Mouse (Mus musculus): ENCODE data around the gene Il25. TPM values are rescaled to one million over a fixed set of nuclear protein-coding genes. Genes with fewer than 3 reads are reported as not detected.

Gene Il25
- polyA plus RNA-seq, 1 experiment from 2014 or later: not detected

GRCm38 (mm10) chr14:54900383-54900782 is 32.1 kb upstream of the Il25 start:
- H3K27me3 ChIP-seq (ENCODE audit: control insufficient read depth, insufficient read depth, low read length): no peaks in the 10 kb centered on the region
- H3K4me1 ChIP-seq (ENCODE audit: control insufficient read depth, insufficient read depth, low read length): peaks cover 3% of the 10 kb centered on the region; the same call in 1 of the 2 replicates
- H3K4me2 ChIP-seq (ENCODE audit: low read depth, low read length): no peak overlapping the region
- H3K9ac ChIP-seq (ENCODE audit: low read length): no peak overlapping the region
- no peak overlapping the region for H3K4me3 ChIP-seq (replicated peaks; ENCODE audit: low read length)
- ATAC-seq (ENCODE audit: insufficient read depth, low FRiP score): peak; percentile 61; the same call in 1 of the 2 replicates
- under 1% methylated on average over 3 of the region's 3 CpGs for WGBS
- H3K36me3 ChIP-seq (ENCODE audit: control insufficient read depth, insufficient read depth, low read length): peaks cover 17% of the 10 kb centered on the region
- no peaks in the 10 kb centered on the region for H3K9me3 ChIP-seq (replicated peaks; ENCODE audit: control insufficient read depth, low read length)
- no peak overlapping the region for H3K27ac ChIP-seq (ENCODE audit: low read length)

- Histone ChIP-seq H3K4me1 (ENCODE audit: control insufficient read depth, insufficient read depth, low read length) (no peaks in the 10 kb centered on the region), H3K4me2 (ENCODE audit: low read depth, low read length) (no peak overlapping the region), H3K9me3 (replicated peaks; ENCODE audit: control insufficient read depth, low read length) (no peaks in the 10 kb centered on the region), H3K9ac (ENCODE audit: low read length) (no peak overlapping the region), H3K4me3 (replicated peaks; ENCODE audit: low read length) (no peak overlapping the region), H3K27me3 (ENCODE audit: control insufficient read depth, insufficient read depth, low read length) (no peaks in the 10 kb centered on the region), H3K27ac (ENCODE audit: low read length) (no peak overlapping the region), H3K36me3 (ENCODE audit: control insufficient read depth, insufficient read depth, low read length) (peaks cover 12% of the 10 kb centered on the region; the same call in 1 of the 2 replicates)
- WGBS: 81% methylated on average over 4 of the region's 4 CpGs
- ATAC-seq (ENCODE audit: insufficient read depth, low FRiP score): no peak
These were observed 28.9 kb upstream of the Il25 start for GRCm38 (mm10) chr14:54903641-54904040.

DNA sequence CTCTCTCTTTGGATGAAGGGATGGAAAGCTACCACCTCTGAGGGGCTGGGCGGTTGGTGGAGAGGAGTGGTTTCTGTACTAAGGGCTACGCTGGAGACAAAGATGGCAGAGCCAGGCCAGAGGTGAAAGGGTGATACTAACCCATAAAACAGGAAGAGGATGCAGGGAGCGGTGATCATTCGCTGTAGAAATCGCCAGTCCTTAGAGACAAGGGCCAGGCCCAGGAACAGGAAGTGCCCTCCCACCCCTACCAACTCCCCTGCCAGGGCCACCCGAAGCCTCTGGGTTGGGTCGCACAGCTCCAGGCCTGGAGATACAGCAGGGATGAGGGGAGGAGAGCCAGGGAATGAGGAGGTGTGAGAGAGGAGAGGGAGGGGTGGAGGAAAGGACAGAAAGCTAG is 23.8 kb upstream of the Il25 start:
- ATAC-seq (ENCODE audit: insufficient read depth, low FRiP score): no peak
- Histone ChIP-seq H3K4me2 (ENCODE audit: low read depth, low read length) (no peak overlapping the region), H3K4me3 (replicated peaks; ENCODE audit: low read length) (no peak overlapping the region), H3K4me1 (ENCODE audit: control insufficient read depth, insufficient read depth, low read length) (peaks cover 7% of the 10 kb centered on the region), H3K9ac (ENCODE audit: low read length) (no peak overlapping the region), H3K27ac (ENCODE audit: low read length) (no peak overlapping the region), H3K27me3 (ENCODE audit: control insufficient read depth, insufficient read depth, low read length) (no peaks in the 10 kb centered on the region), H3K9me3 (replicated peaks; ENCODE audit: control insufficient read depth, low read length) (no peaks in the 10 kb centered on the region), H3K36me3 (ENCODE audit: control insufficient read depth, insufficient read depth, low read length) (peaks cover 12% of the 10 kb centered on the region; the same call in 1 of the 2 replicates)
- 77% methylated on average over 7 of the region's 7 CpGs for WGBS

GRCm38 (mm10) chr14:54912109-54912850 is 20.2 kb upstream of the Il25 start:
- 2% methylated on average over 59 of the region's 69 CpGs for WGBS
- Histone ChIP-seq H3K9ac (ENCODE audit: low read length) (peak overlapping the region; percentile 90), H3K4me3 (replicated peaks; ENCODE audit: low read length) (peak overlapping the region; percentile 84), H3K36me3 (ENCODE audit: control insufficient read depth, insufficient read depth, low read length) (peaks cover 3% of the 10 kb centered on the region; the same call in 1 of the 2 replicates), H3K4me2 (ENCODE audit: low read depth, low read length) (peak overlapping the region; percentile 90), H3K9me3 (replicated peaks; ENCODE audit: control insufficient read depth, low read length) (no peaks in the 10 kb centered on the region), H3K27ac (ENCODE audit: low read length) (peak overlapping the region; percentile 74), H3K4me1 (ENCODE audit: control insufficient read depth, insufficient read depth, low read length) (peaks cover 7% of the 10 kb centered on the region), H3K27me3 (ENCODE audit: control insufficient read depth, insufficient read depth, low read length) (no peaks in the 10 kb centered on the region)
- ATAC-seq (ENCODE audit: insufficient read depth, low FRiP score): peak; percentile 54

- peak within 1 kb of the TSS; percentile 74 for H3K27ac ChIP-seq (ENCODE audit: low read length)
- 0% methylated on average over 28 of the region's 28 CpGs for WGBS
- H3K9me3 ChIP-seq (replicated peaks; ENCODE audit: control insufficient read depth, low read length): no peaks in the 10 kb centered on the region
- no peaks in the 10 kb centered on the region for H3K27me3 ChIP-seq (ENCODE audit: control insufficient read depth, insufficient read depth, low read length)
- no peaks in the 10 kb centered on the region; the same call in 1 of the 2 replicates for H3K36me3 ChIP-seq (ENCODE audit: control insufficient read depth, insufficient read depth, low read length)
- H3K4me2 ChIP-seq (ENCODE audit: low read depth, low read length): peak within 1 kb of the TSS; percentile 90
- ATAC-seq (ENCODE audit: insufficient read depth, low FRiP score): peak; percentile 92
- peaks cover 7% of the 10 kb centered on the region for H3K4me1 ChIP-seq (ENCODE audit: control insufficient read depth, insufficient read depth, low read length)
- H3K4me3 ChIP-seq (replicated peaks; ENCODE audit: low read length): peak within 1 kb of the TSS; percentile 84
- H3K9ac ChIP-seq (ENCODE audit: low read length): peak within 1 kb of the TSS; percentile 90
These were observed 19.6 kb upstream of the Il25 start, which contains the start of gene Slc22a17 for GRCm38 (mm10) chr14:54912886-54913285. TSS of gene Slc22a17 (minus strand) at chr14:54913132.

DNA sequence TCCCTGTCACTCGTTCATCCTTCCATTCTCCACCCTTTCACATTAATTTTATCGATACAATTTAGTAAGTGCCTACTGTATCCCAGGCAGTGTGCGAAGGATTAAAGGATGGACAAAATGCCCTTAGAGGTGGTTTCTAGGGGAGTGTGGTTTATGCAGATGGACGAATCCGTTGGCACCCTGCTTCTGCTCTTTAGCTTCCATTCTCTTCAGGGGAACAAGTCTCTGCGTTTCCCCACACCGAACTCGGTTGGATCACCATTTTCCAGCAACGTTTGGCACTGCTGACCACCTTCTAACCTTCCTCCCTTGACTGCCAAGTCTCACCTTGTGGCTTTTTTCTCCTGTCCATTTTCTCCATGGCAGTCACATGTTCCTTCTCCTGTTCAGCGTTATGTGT is 19.2 kb upstream of the Il25 start:
- ATAC-seq (ENCODE audit: insufficient read depth, low FRiP score): no peak
- Histone ChIP-seq H3K9me3 (replicated peaks; ENCODE audit: control insufficient read depth, low read length) (no peaks in the 10 kb centered on the region), H3K27ac (ENCODE audit: low read length) (peak overlapping the region; percentile 74), H3K4me3 (replicated peaks; ENCODE audit: low read length) (peak overlapping the region; percentile 84), H3K4me2 (ENCODE audit: low read depth, low read length) (peak overlapping the region; percentile 90), H3K4me1 (ENCODE audit: control insufficient read depth, insufficient read depth, low read length) (peaks cover 7% of the 10 kb centered on the region), H3K27me3 (ENCODE audit: control insufficient read depth, insufficient read depth, low read length) (no peaks in the 10 kb centered on the region), H3K9ac (ENCODE audit: low read length) (peak overlapping the region; percentile 90), H3K36me3 (ENCODE audit: control insufficient read depth, insufficient read depth, low read length) (no peaks in the 10 kb centered on the region; the same call in 1 of the 2 replicates)
- 16% methylated on average over 10 of the region's 10 CpGs for WGBS

DNA sequence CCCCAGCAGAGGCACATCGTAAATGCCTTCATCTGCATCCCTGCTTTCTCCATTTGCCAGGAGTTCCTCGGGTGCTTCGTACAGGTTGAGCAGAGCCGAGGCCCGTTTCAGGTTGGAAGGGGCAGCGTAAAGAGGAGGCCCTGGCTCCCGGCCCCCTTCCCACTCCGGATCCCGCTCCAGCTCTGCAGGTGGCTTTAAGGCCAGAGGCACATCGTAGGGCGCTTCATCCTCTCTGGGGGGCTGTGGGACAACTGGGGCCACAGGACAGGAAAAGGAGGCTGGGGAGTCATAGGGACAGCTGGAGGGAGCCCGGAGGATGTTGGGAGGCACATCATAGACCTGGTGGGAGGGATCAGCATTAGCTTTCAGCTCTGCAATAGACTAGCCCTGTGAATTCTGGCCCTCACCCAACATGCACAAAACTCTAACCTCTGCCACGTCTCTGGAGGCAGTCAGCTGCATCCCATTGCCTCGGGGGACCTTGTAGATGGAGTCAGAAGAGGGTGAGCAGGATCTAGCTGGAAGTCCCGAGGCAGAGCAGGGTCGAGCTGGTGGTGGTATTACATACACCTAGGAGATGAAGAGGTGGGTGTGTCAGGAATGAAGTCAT is 12.3 kb upstream of the Il25 start:
- Histone ChIP-seq H3K27me3 (ENCODE audit: control insufficient read depth, insufficient read depth, low read length) (no peaks in the 10 kb centered on the region), H3K27ac (ENCODE audit: low read length) (no peak overlapping the region), H3K9me3 (replicated peaks; ENCODE audit: control insufficient read depth, low read length) (no peaks in the 10 kb centered on the region), H3K9ac (ENCODE audit: low read length) (no peak overlapping the region), H3K4me2 (ENCODE audit: low read depth, low read length) (no peak overlapping the region), H3K36me3 (ENCODE audit: control insufficient read depth, insufficient read depth, low read length) (peaks cover 15% of the 10 kb centered on the region), H3K4me1 (ENCODE audit: control insufficient read depth, insufficient read depth, low read length) (peaks cover 10% of the 10 kb centered on the region), H3K4me3 (replicated peaks; ENCODE audit: low read length) (no peak overlapping the region)
- ATAC-seq (ENCODE audit: insufficient read depth, low FRiP score): no peak
- WGBS: 89% methylated on average over 16 of the region's 16 CpGs

GRCm38 (mm10) chr14:54924641-54925348 is 7.7 kb upstream of the Il25 start:
- H3K4me1 ChIP-seq (ENCODE audit: control insufficient read depth, insufficient read depth, low read length): peaks cover 24% of the 10 kb centered on the region
- H3K27ac ChIP-seq (ENCODE audit: low read length): peak overlapping the region; percentile 100
- 13% methylated on average over 7 of the region's 7 CpGs for WGBS
- H3K27me3 ChIP-seq (ENCODE audit: control insufficient read depth, insufficient read depth, low read length): no peaks in the 10 kb centered on the region
- H3K4me3 ChIP-seq (replicated peaks; ENCODE audit: low read length): peak overlapping the region; percentile 73
- peak overlapping the region; percentile 84 for H3K4me2 ChIP-seq (ENCODE audit: low read depth, low read length)
- peak; percentile 63 for ATAC-seq (ENCODE audit: insufficient read depth, low FRiP score)
- H3K36me3 ChIP-seq (ENCODE audit: control insufficient read depth, insufficient read depth, low read length): peaks cover 15% of the 10 kb centered on the region; the same call in 1 of the 2 replicates
- H3K9me3 ChIP-seq (replicated peaks; ENCODE audit: control insufficient read depth, low read length): no peaks in the 10 kb centered on the region
- H3K9ac ChIP-seq (ENCODE audit: low read length): peak overlapping the region; percentile 94

Measured in stomach, embryonic 16.5 days (tissue).